Mouse (Mus musculus) hindbrain, postnatal 0 days (tissue): ENCODE measurements around the gene Phactr1. TPM values are rescaled to one million over a fixed set of nuclear protein-coding genes. Genes with fewer than 3 reads are reported as not detected.

Experiments used
- ATAC-seq: fragments of 200-750 bp; cut with Nextera tagmentation; 2 replicates; pipeline ENCODE4 v1.8.0; 2017; ENCODE audit warnings: mild to moderate bottlenecking, moderate TSS enrichment, moderate library complexity
- DNase-seq: peaks from one replicate; pipeline ENCODE4 v3.0.0-alpha.2; 2015; ENCODE audit warnings: low spot score
- H3K27ac ChIP-seq: fragments of 300-500 bp; sonication (generic); 2 replicates; pipeline ENCODE4 v1.5.1; 2014; ENCODE audit warnings: mild to moderate bottlenecking
- H3K27me3 ChIP-seq: fragments of 300-500 bp; sonication (generic); 2 replicates; pipeline ENCODE4 v1.6.1; 2014; ENCODE audit warnings: low read length, mixed read lengths; ENCODE audit not compliant: insufficient read depth
- H3K36me3 ChIP-seq: fragments of 300-500 bp; sonication (generic); 2 replicates; pipeline ENCODE4 v1.6.1; 2014; ENCODE audit warnings: low read length, mixed read lengths; ENCODE audit not compliant: insufficient read depth
- H3K4me1 ChIP-seq: fragments of 300-500 bp; sonication (generic); 2 replicates; pipeline ENCODE4 v1.6.1; 2014; ENCODE audit warnings: antibody characterized with exemption, low read length, mixed read lengths; ENCODE audit not compliant: insufficient read depth
- H3K4me2 ChIP-seq: fragments of 300-500 bp; sonication (generic); 2 replicates; pipeline ENCODE4 v1.6.1; 2014; ENCODE audit warnings: low read depth, mild to moderate bottlenecking, low read length, moderate library complexity, mixed read lengths
- H3K4me3 ChIP-seq: fragments of 300-500 bp; sonication (generic); 2 replicates; pipeline ENCODE4 v1.5.1; 2014; ENCODE audit warnings: low read length
- H3K9ac ChIP-seq: fragments of 300-500 bp; sonication (generic); replicated peaks from 2 replicates; pipeline ENCODE4 v1.6.1; 2014; ENCODE audit warnings: mild to moderate bottlenecking, low read length, moderate library complexity, mixed read lengths
- H3K9me3 ChIP-seq: fragments of 300-500 bp; sonication (generic); 2 replicates; pipeline ENCODE4 v1.6.1; 2016; ENCODE audit warnings: low read length, mixed read lengths
- CTCF ChIP-seq: IDR thresholded peaks from 2 replicates; pipeline ENCODE4 v1.5.1; 2016; ENCODE audit warnings: antibody characterized with exemption, control low read depth, low read depth
- WGBS: fragments of 180-500 bp; shearing (Covaris S2); extraction: QIAGEN DNeasy Blood & Tissue Kit; methylation state at CpG from one replicate; pipeline ENCODE4 v1.1.7; 2014; 5-methylcytosine and 5-hydroxymethylcytosine counted together
- polyA plus RNA-seq: library from polyadenylated mRNA; unstranded; fragments of >200 nt; fragmentation: Nextera tagmentation; extraction: Ambion mirVana; gene quantifications from 2 replicates; pipeline ENCODE4 v1.2.1, GENCODE M21; 2015
- total RNA-seq: library from RNA; depleted of rRNA; stranded (reverse); fragments of >200 nt; gene quantifications from 2 replicates; pipeline ENCODE4 v1.2.3, GENCODE M21; 2014

Gene Phactr1
- total and polyA plus RNA-seq, 2 experiments from 2014 or later: 46.6 to 56.7 TPM

GRCm38 (mm10) chr13:42744467-42744866 is 64.0 kb downstream of the Phactr1 start:
- ATAC-seq (no peak), DNase-seq (no peak)
- no peak for TF ChIP-seq CTCF
- whole genome bisulfite sequencing: 39% methylated on average over 5 of the region's 5 CpGs
- Histone ChIP-seq H3K36me3 (no peaks in the 10 kb centered on the region), H3K27me3 (no peaks in the 10 kb centered on the region), H3K27ac (no peak overlapping the region), H3K9ac (no peak overlapping the region), H3K9me3 (no peaks in the 10 kb centered on the region), H3K4me3 (no peak overlapping the region), H3K4me1 (no peaks in the 10 kb centered on the region), H3K4me2 (no peak overlapping the region)

GRCm38 (mm10) chr13:42757654-42758400 is 77.4 kb downstream of the Phactr1 start:
- Histone ChIP-seq H3K36me3 (no peaks in the 10 kb centered on the region), H3K27me3 (no peaks in the 10 kb centered on the region), H3K4me2 (no peak overlapping the region), H3K4me1 (peaks cover 11% of the 10 kb centered on the region), H3K9me3 (no peaks in the 10 kb centered on the region), H3K9ac (no peak overlapping the region), H3K27ac (no peak overlapping the region), H3K4me3 (no peak overlapping the region)
- 22% methylated on average over 11 of the region's 11 CpGs for WGBS
- no peak for TF ChIP-seq CTCF
- DNase-seq (peak; percentile 17), ATAC-seq (peak; percentile 35; the same call in 1 of the 2 replicates)

GRCm38 (mm10) chr13:42759170-42759569 is 78.7 kb downstream of the Phactr1 start:
- peak; percentile 51 for DNase-seq
- H3K4me3 ChIP-seq: no peak overlapping the region
- H3K4me2 ChIP-seq: no peak overlapping the region
- TF ChIP-seq CTCF: no peak
- H3K27ac ChIP-seq: no peak overlapping the region
- ATAC-seq: no peak
- no peak overlapping the region for H3K9ac ChIP-seq
- peaks cover 11% of the 10 kb centered on the region for H3K4me1 ChIP-seq
- no peaks in the 10 kb centered on the region for H3K36me3 ChIP-seq
- no peaks in the 10 kb centered on the region for H3K27me3 ChIP-seq
- H3K9me3 ChIP-seq: no peaks in the 10 kb centered on the region
- 65% methylated on average over 5 of the region's 5 CpGs for WGBS

GRCm38 (mm10) chr13:42760907-42761544 is 80.6 kb downstream of the Phactr1 start:
- H3K4me2 ChIP-seq: no peak overlapping the region
- no peak for ATAC-seq
- H3K9ac ChIP-seq: no peak overlapping the region
- H3K9me3 ChIP-seq: no peaks in the 10 kb centered on the region
- H3K27ac ChIP-seq: no peak overlapping the region
- 85% methylated on average over 10 of the region's 10 CpGs for WGBS
- TF ChIP-seq CTCF: no peak
- no peak overlapping the region for H3K4me3 ChIP-seq
- no peaks in the 10 kb centered on the region for H3K36me3 ChIP-seq
- no peak for DNase-seq
- H3K27me3 ChIP-seq: no peaks in the 10 kb centered on the region
- H3K4me1 ChIP-seq: peaks cover 11% of the 10 kb centered on the region

- Histone ChIP-seq H3K4me1 (0 out of 2 replicates have a peak, but pooled peaks cover 4% of the 10 kb centered on the region), H3K27me3 (no peaks in the 10 kb centered on the region), H3K27ac (no peak overlapping the region), H3K9ac (no peak overlapping the region), H3K9me3 (no peaks in the 10 kb centered on the region), H3K4me2 (no peak overlapping the region), H3K4me3 (no peak overlapping the region), H3K36me3 (no peaks in the 10 kb centered on the region)
- TF ChIP-seq CTCF: no peak
- ATAC-seq (no peak), DNase-seq (peak; percentile 23)
- WGBS: 31% methylated on average over 6 of the region's 6 CpGs
Observed at GRCm38 (mm10) chr13:42772314-42772713, 91.9 kb downstream of the Phactr1 start.

GRCm38 (mm10) chr13:42774040-42774439 is 93.6 kb downstream of the Phactr1 start:
- Histone ChIP-seq H3K36me3 (no peaks in the 10 kb centered on the region), H3K9me3 (no peaks in the 10 kb centered on the region), H3K27ac (no peak overlapping the region), H3K4me1 (0 out of 2 replicates have a peak, but pooled peaks cover 4% of the 10 kb centered on the region), H3K27me3 (no peaks in the 10 kb centered on the region), H3K4me3 (no peak overlapping the region), H3K4me2 (no peak overlapping the region), H3K9ac (no peak overlapping the region)
- no peak for DNase-seq
- no peak for TF ChIP-seq CTCF
- ATAC-seq: no peak
- WGBS: 71% methylated on average over 2 of the region's 2 CpGs

GRCm38 (mm10) chr13:42782151-42782550 is 101.7 kb downstream of the Phactr1 start:
- Histone ChIP-seq H3K36me3 (no peaks in the 10 kb centered on the region), H3K9me3 (no peaks in the 10 kb centered on the region), H3K27ac (no peak overlapping the region), H3K4me3 (no peak overlapping the region), H3K27me3 (no peaks in the 10 kb centered on the region), H3K4me2 (no peak overlapping the region), H3K4me1 (no peaks in the 10 kb centered on the region), H3K9ac (no peak overlapping the region)
- DNase-seq: peak; percentile 28
- 58% methylated on average over 13 of the region's 13 CpGs for WGBS
- no peak for TF ChIP-seq CTCF
- ATAC-seq: no peak
